Mouse (Mus musculus) hindbrain, embryonic 12.5 days (tissue): ENCODE measurements around the gene Rrp8. TPM values are rescaled to one million over a fixed set of nuclear protein-coding genes. Genes with fewer than 3 reads are reported as not detected.

Experiments used
- ATAC-seq: fragments of 200-750 bp; cut with Nextera tagmentation; 2 replicates; pipeline ENCODE4 v1.8.0; 2017; ENCODE audit warnings: moderate TSS enrichment; ENCODE audit not compliant: low FRiP score
- H3K27ac ChIP-seq: fragments of 300-500 bp; sonication (generic); 2 replicates; pipeline ENCODE4 v1.5.1; 2016; ENCODE audit warnings: mild to moderate bottlenecking
- H3K27me3 ChIP-seq: fragments of 300-500 bp; sonication (generic); 2 replicates; pipeline ENCODE4 v1.6.1; 2016; ENCODE audit warnings: mild to moderate bottlenecking
- H3K36me3 ChIP-seq: fragments of 300-500 bp; sonication (generic); 2 replicates; pipeline ENCODE4 v1.6.1; 2016; ENCODE audit warnings: mild to moderate bottlenecking
- H3K4me1 ChIP-seq: fragments of 300-500 bp; sonication (generic); 2 replicates; pipeline ENCODE4 v1.6.1; 2016
- H3K4me2 ChIP-seq: fragments of 300-500 bp; sonication (generic); replicated peaks from 2 replicates; pipeline ENCODE4 v1.6.1; 2016; ENCODE audit warnings: mild to moderate bottlenecking
- H3K4me3 ChIP-seq: fragments of 300-500 bp; sonication (generic); 2 replicates; pipeline ENCODE4 v1.5.1; 2016; ENCODE audit warnings: mild to moderate bottlenecking
- H3K9ac ChIP-seq: fragments of 300-500 bp; sonication (generic); 2 replicates; pipeline ENCODE4 v1.6.1; 2016; ENCODE audit warnings: mild to moderate bottlenecking, moderate library complexity
- H3K9me3 ChIP-seq: fragments of 300-500 bp; sonication (generic); replicated peaks from 2 replicates; pipeline ENCODE4 v1.6.1; 2016; ENCODE audit warnings: mild to moderate bottlenecking
- WGBS: fragments of 180-500 bp; shearing (Covaris S2); methylation state at CpG from one replicate; pipeline ENCODE4 v1.1.7; 2016; 5-methylcytosine and 5-hydroxymethylcytosine counted together
- polyA plus RNA-seq: library from polyadenylated mRNA; unstranded; fragments of >200 nt; fragmentation: Nextera tagmentation; extraction: Ambion mirVana; gene quantifications from 2 replicates; pipeline ENCODE4 v1.2.1, GENCODE M21; 2016

Rrp8 gene
- 32.7 and 36.6 TPM in 2 replicates for polyA plus RNA-seq

DNA sequence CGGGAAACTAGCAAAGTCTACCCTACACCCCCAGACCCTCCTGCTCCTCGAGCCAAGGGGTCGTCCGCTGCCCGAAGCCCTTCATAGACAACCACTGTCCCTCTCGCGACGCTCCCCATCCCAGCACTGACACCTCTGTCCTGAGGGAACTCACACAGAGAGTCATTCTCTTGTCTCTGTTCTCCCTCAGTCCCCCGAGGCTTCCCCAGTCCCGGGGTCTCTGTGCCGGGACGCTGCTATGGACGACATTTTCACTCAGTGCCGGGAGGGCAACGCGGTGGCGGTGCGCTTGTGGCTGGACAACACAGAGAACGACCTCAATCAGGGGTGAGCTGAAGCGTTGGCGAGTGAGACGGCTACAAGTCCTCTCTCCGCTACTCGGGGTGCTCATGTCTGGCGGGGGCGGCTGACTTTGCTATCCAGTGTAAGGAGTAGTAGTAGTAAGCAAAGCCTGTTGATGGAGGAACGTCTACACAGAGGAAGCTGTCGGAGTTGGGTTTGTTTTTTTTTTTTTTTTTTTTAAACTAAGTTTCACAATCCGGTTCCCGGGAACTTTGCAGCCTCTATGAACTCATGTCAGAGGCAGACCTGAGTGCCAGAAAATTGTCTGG is at the start of gene Rrp8:
Gene Rrp8 (minus strand): TSS at position 475 of the 611 bp plus-strand sequence.
- WGBS, result 1% methylated on average over 30 of the region's 30 CpGs
- ATAC-seq, result no peak
- H3K9ac ChIP-seq, result peak within 1 kb of the TSS; percentile 77
- peak within 1 kb of the TSS; percentile 79 for H3K4me3 ChIP-seq
- H3K4me1 ChIP-seq, result peaks cover 14% of the 10 kb centered on the region
- H3K4me2 ChIP-seq, result peak within 1 kb of the TSS; percentile 89
- peak within 1 kb of the TSS; percentile 83 for H3K27ac ChIP-seq
- H3K27me3 ChIP-seq, result no peaks in the 10 kb centered on the region
- H3K36me3 ChIP-seq, result peaks cover 44% of the 10 kb centered on the region
- H3K9me3 ChIP-seq, result no peaks in the 10 kb centered on the region

DNA sequence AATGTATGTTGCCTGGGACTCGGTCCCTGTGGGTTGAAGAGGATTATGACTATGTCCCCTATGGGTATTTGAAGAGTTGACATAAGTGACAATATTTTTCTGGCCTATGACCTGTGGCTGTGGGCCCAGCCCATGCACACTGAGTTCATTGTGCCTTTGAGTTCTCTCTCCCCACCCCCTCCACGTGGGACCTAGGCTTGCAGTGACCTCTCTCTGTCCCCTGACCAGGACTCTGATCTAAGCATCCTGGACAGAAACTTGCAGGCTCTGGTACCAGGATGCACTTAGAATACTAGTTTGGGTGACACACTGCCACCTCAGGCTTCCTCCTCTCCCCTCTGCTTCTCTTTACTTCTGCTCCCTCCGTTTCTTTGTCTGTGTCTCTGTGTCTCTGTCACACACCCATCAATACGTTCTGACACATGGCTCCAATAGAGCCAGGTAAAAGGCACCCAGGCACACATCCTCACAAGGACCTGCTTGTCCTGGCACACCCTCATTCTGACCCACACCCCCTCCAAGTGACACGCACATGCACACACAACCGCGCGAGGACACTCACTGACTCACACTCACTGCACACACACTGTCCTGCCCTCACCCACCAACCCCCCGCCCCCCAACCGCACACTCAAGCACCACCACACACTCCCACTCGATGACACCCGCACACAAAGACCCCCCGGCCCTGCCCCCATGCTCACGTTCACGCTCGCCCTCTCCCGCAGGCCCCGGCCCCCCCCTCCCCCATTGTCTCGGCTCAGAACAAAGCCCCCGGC is 49.5 kb upstream of the Rrp8 start:
- Histone ChIP-seq H3K9me3 (no peaks in the 10 kb centered on the region), H3K4me3 (peak overlapping the region; percentile 93), H3K4me1 (peaks cover 40% of the 10 kb centered on the region), H3K27me3 (no peaks in the 10 kb centered on the region), H3K36me3 (peaks cover 33% of the 10 kb centered on the region), H3K4me2 (peak overlapping the region; percentile 59), H3K9ac (peak overlapping the region; percentile 99), H3K27ac (peak overlapping the region; percentile 95)
- WGBS, result 4% methylated on average over 18 of the region's 20 CpGs
- peak; percentile 82 for ATAC-seq

DNA sequence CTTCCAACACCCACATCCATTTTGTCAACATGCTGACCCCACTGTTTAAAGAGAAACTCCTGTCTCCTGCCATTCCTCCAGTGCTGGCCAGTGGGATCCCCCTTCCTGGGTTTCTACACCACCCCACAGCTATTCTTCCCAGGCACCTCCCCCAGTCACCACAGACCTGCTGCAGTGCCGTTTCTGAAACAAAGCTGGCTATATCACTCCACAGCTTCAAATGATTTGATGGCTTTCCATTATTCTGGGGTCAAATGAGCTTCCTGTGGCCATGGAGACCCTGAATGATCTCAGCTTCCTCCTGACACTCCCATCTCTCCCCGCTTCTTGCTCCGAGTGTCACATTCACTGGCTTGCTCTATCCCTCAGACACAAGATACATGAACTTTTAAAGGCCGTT is 47.4 kb upstream of the Rrp8 start:
- H3K4me2 ChIP-seq, result peak overlapping the region; percentile 59
- peak overlapping the region; percentile 36; the same call in 1 of the 2 replicates for H3K9ac ChIP-seq
- H3K27ac ChIP-seq, result 0 out of 2 replicates have a peak overlapping the region, but pooled peaks have one; percentile 7

GRCm38 (mm10) chr7:105783861-105784260 is 46.7 kb upstream of the Rrp8 start:
- Histone ChIP-seq H3K9me3 (no peaks in the 10 kb centered on the region), H3K27me3 (no peaks in the 10 kb centered on the region), H3K4me3 (0 out of 2 replicates have a peak overlapping the region, but pooled peaks have one; percentile 93), H3K4me2 (peak overlapping the region; percentile 59), H3K4me1 (peaks cover 47% of the 10 kb centered on the region), H3K36me3 (peaks cover 60% of the 10 kb centered on the region), H3K9ac (no peak overlapping the region), H3K27ac (no peak overlapping the region)
- WGBS, result 38% methylated on average over 4 of the region's 4 CpGs
- no peak for ATAC-seq

More for the DNA sequence above, 47.4 kb upstream of the Rrp8 start:
- no peaks in the 10 kb centered on the region for H3K9me3 ChIP-seq
- H3K4me3 ChIP-seq, result peak overlapping the region; percentile 93
- 11% methylated on average over 4 of the region's 4 CpGs for WGBS
- no peaks in the 10 kb centered on the region for H3K27me3 ChIP-seq
- no peak for ATAC-seq
- peaks cover 54% of the 10 kb centered on the region for H3K36me3 ChIP-seq
- H3K4me1 ChIP-seq, result peaks cover 40% of the 10 kb centered on the region

GRCm38 (mm10) chr7:105778553-105779265 is 41.5 kb upstream of the Rrp8 start:
- Histone ChIP-seq H3K9me3 (no peaks in the 10 kb centered on the region), H3K36me3 (peaks cover 51% of the 10 kb centered on the region), H3K4me1 (peaks cover 53% of the 10 kb centered on the region), H3K9ac (peak overlapping the region; percentile 41), H3K4me3 (0 out of 2 replicates have a peak overlapping the region, but pooled peaks have one; percentile 14), H3K4me2 (peak overlapping the region; percentile 37), H3K27ac (peak overlapping the region; percentile 82), H3K27me3 (no peaks in the 10 kb centered on the region)
- peak; percentile 59 for ATAC-seq
- WGBS, result 40% methylated on average over 4 of the region's 4 CpGs

GRCm38 (mm10) chr7:105777797-105778552 is 40.8 kb upstream of the Rrp8 start:
- H3K4me1 ChIP-seq, result peaks cover 46% of the 10 kb centered on the region
- 52% methylated on average over 13 of the region's 13 CpGs for WGBS

DNA sequence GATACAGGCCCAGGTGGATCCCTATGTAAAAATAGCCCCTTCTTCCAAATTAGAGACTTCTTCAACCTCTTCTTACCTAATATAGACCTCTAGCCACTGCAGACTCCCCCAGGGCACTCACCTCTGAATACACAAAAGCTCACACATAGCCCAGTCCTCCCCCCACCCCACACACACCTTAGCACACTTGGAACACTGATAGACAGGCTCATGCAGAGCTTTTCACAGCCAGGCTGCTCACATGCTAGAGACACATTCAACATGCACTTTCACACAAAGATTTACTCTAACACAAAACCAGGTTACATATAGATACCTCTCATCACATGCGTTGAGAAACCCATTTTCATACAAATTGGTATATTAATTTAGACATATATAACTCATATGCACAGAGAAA is 40.1 kb upstream of the Rrp8 start:
- Histone ChIP-seq H3K27me3 (no peaks in the 10 kb centered on the region), H3K9me3 (no peaks in the 10 kb centered on the region), H3K9ac (no peak overlapping the region), H3K4me3 (no peak overlapping the region), H3K4me2 (peak overlapping the region; percentile 37), H3K27ac (no peak overlapping the region), H3K36me3 (peaks cover 51% of the 10 kb centered on the region), H3K4me1 (peaks cover 44% of the 10 kb centered on the region)
- 95% methylated on average over 1 of the region's 1 CpGs for WGBS
- ATAC-seq, result no peak

More at GRCm38 (mm10) chr7:105777797-105778552, 40.8 kb upstream of the Rrp8 start:
- Histone ChIP-seq H3K9me3 (no peaks in the 10 kb centered on the region), H3K27me3 (no peaks in the 10 kb centered on the region), H3K9ac (peak overlapping the region; percentile 41; the same call in 1 of the 2 replicates), H3K4me2 (peak overlapping the region; percentile 37), H3K27ac (peak overlapping the region; percentile 82), H3K36me3 (peaks cover 51% of the 10 kb centered on the region), H3K4me3 (peak overlapping the region; percentile 14; the same call in 1 of the 2 replicates)
- ATAC-seq, result peak; percentile 47

DNA sequence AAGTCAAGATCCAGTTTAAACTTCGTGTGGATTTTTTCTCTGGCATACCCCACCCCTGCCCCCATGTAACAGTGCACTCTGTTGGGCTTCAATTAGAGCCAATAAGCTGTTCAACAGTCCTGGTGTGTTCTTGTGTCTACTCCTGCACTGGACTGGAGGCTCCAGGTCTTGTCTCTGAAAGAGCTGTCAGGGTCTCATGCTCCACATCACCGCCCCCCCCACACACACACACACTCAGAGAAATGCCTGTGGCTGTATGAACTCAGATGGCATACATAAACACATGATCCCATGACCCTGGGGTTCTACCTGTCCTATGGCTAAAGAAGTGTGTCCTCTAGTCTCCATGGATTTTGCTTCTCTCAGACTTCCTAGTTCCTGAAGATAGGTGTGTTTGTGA is 38.8 kb upstream of the Rrp8 start:
- H3K4me1 ChIP-seq, result peaks cover 50% of the 10 kb centered on the region
- no peak overlapping the region for H3K4me3 ChIP-seq
- WGBS, result 88% methylated on average over 2 of the region's 2 CpGs
- ATAC-seq, result no peak
- no peak overlapping the region for H3K4me2 ChIP-seq
- no peaks in the 10 kb centered on the region for H3K27me3 ChIP-seq
- H3K36me3 ChIP-seq, result peaks cover 51% of the 10 kb centered on the region
- no peak overlapping the region for H3K9ac ChIP-seq
- no peak overlapping the region for H3K27ac ChIP-seq
- H3K9me3 ChIP-seq, result no peaks in the 10 kb centered on the region

DNA sequence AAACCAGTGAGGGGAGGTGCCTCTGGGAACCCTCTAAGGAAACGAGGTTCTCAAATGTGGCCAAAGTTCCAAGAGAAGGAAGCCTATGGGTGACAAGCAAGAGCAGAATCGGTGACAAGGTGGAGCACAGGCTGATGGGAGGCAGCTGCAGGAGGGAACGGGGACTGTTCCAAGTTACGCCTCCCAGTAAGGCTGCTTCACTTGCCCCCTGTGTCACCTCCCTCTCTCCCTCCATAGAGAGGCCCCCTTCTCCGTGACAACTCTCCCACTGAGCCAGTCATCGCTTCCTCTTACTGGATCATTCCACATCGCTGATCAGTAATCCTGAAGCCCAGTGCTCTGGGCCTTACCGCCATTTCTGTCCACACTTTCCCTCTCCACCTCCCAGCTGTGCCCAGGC is 37.5 kb upstream of the Rrp8 start:
- Histone ChIP-seq H3K27me3 (no peaks in the 10 kb centered on the region), H3K27ac (no peak overlapping the region; the same call in 1 of the 2 replicates), H3K9me3 (no peaks in the 10 kb centered on the region), H3K4me2 (no peak overlapping the region), H3K9ac (no peak overlapping the region), H3K4me1 (peaks cover 55% of the 10 kb centered on the region), H3K4me3 (no peak overlapping the region), H3K36me3 (peaks cover 52% of the 10 kb centered on the region)
- 45% methylated on average over 8 of the region's 8 CpGs for WGBS
- ATAC-seq, result peak; percentile 11; the same call in 1 of the 2 replicates

- WGBS, result 86% methylated on average over 5 of the region's 5 CpGs
- Histone ChIP-seq H3K4me3 (no peak overlapping the region), H3K9me3 (no peaks in the 10 kb centered on the region), H3K27me3 (no peaks in the 10 kb centered on the region), H3K4me1 (peaks cover 52% of the 10 kb centered on the region), H3K27ac (no peak overlapping the region), H3K4me2 (no peak overlapping the region), H3K9ac (no peak overlapping the region), H3K36me3 (peaks cover 43% of the 10 kb centered on the region)
- ATAC-seq, result no peak
Measured at GRCm38 (mm10) chr7:105773041-105773440, 35.9 kb upstream of the Rrp8 start.

DNA sequence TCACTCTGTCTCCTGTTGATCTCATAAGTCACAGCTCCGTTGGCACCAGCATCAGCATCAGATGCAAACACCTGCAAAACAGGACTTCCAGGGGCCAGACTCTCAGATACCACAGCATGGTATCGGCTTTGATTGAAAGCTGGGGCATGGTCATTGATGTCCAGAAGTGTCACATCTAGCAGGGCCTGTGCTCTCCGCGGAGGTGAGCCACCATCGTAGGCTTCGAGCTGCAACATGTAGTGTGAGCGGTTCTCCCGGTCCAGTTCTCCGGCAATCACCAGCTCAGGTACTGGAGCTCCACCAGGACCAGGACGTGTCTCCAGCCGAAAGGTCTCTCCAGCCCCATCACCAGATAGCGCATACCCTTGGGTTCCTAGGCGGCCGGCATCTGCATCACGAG is 35.1 kb upstream of the Rrp8 start:
- Histone ChIP-seq H3K27ac (no peak overlapping the region), H3K4me2 (no peak overlapping the region), H3K9ac (no peak overlapping the region), H3K4me1 (peaks cover 53% of the 10 kb centered on the region), H3K4me3 (no peak overlapping the region), H3K9me3 (no peaks in the 10 kb centered on the region), H3K36me3 (peaks cover 50% of the 10 kb centered on the region), H3K27me3 (no peaks in the 10 kb centered on the region)
- ATAC-seq, result no peak
- WGBS, result 97% methylated on average over 15 of the region's 15 CpGs
